Mouse (Mus musculus): ENCODE data around the gene Cdh4.

- no peak for TF ChIP-seq CTCF (IDR thresholded peaks at IDR 0.05; ENCODE audit: control insufficient read depth, insufficient read depth, low read length)
- TF ChIP-seq POLR2A (IDR thresholded peaks at IDR 0.05; ENCODE audit: borderline replicate concordance, control insufficient read depth, low read depth, low read length), result no peak
Measured at GRCm38 (mm10) chr2:179790684-179791083, 348.5 kb downstream of the Cdh4 start.
